24 mouse cellular contexts compared by ENCODE assay signal in genomic region chr4:124187108-124187507, GRCm38 (mm10).
DNase-seq lines count a peak whose midpoint lies in the region; ATAC-seq and TF ChIP-seq lines count a peak whose summit lies in the region.
"Had no signal": no experiment of that assay in that cellular context is flagged by ENCODE, and none has a peak within 500 bp of the region (broad histone marks: within the 10 kb centered on the region; RNA-seq: fewer than 3 reads in every experiment).

No protein-coding gene starts in this region.

- H3K4me3 ChIP-seq in forebrain, embryonic 11.5 days (ENCODE audit: low read depth, low read length): no peak overlapping the region
- H3K4me3 ChIP-seq in forebrain, postnatal 0 days (ENCODE audit: low read depth, low read length): no peak overlapping the region
- H3K4me3 ChIP-seq in brown adipose tissue, adult 24 weeks (ENCODE audit: insufficient read depth, low read depth, low read length): no peak overlapping the region
- H3K4me3 ChIP-seq in forebrain, embryonic 16.5 days (replicated peaks; ENCODE audit: low read length): no peak overlapping the region
- no peak overlapping the region for H3K4me3 ChIP-seq in midbrain, embryonic 16.5 days (ENCODE audit: low read depth, low read length)
- H3K4me3 ChIP-seq: embryonic facial prominence, embryonic 13.5 days; erythroblast, embryonic 14.5 days; heart, embryonic 10.5 days; kidney, embryonic 15.5 days; liver, embryonic 15.5 days; lung, embryonic 15.5 days; megakaryocyte, embryonic 14.5 days had no signal

- peaks cover 5% of the 10 kb centered on the region for H3K4me1 ChIP-seq in forebrain, embryonic 11.5 days (replicated peaks; ENCODE audit: control insufficient read depth, insufficient read depth, low read length)
- no peaks in the 10 kb centered on the region for H3K4me1 ChIP-seq in forebrain, postnatal 0 days (ENCODE audit: insufficient read depth)
- no peaks in the 10 kb centered on the region; the same call in 1 of the 2 replicates for H3K4me1 ChIP-seq in brown adipose tissue, adult 24 weeks (ENCODE audit: control insufficient read depth, insufficient read depth, insufficient read length, low read length)
- peaks cover 5% of the 10 kb centered on the region; the same call in 1 of the 2 replicates for H3K4me1 ChIP-seq in forebrain, embryonic 16.5 days (replicated peaks; ENCODE audit: control insufficient read depth, insufficient read depth, low read length)
- H3K4me1 ChIP-seq in midbrain, embryonic 16.5 days (ENCODE audit: control insufficient read depth, insufficient read depth, low read length): peaks cover 5% of the 10 kb centered on the region
- H3K4me1 ChIP-seq: liver, embryonic 15.5 days; megakaryocyte, embryonic 14.5 days had no signal

- H3K36me3 ChIP-seq in forebrain, embryonic 11.5 days (ENCODE audit: control insufficient read depth, insufficient read depth, low read length): no peaks in the 10 kb centered on the region
- H3K36me3 ChIP-seq in forebrain, postnatal 0 days (ENCODE audit: insufficient read depth): no peaks in the 10 kb centered on the region
- H3K36me3 ChIP-seq in forebrain, embryonic 16.5 days (ENCODE audit: control insufficient read depth, insufficient read depth): no peaks in the 10 kb centered on the region
- no peaks in the 10 kb centered on the region for H3K36me3 ChIP-seq in midbrain, embryonic 16.5 days (ENCODE audit: control insufficient read depth, insufficient read depth, low read length)
- H3K36me3 ChIP-seq: embryonic facial prominence, embryonic 13.5 days; heart, embryonic 10.5 days; kidney, embryonic 15.5 days; liver, embryonic 15.5 days; lung, embryonic 15.5 days had no signal

- WGBS in forebrain, embryonic 11.5 days: 20% methylated on average over 4 of the region's 4 CpGs
- WGBS in forebrain, postnatal 0 days: 19% methylated on average over 4 of the region's 4 CpGs
- WGBS in forebrain, embryonic 16.5 days: 18% methylated on average over 4 of the region's 4 CpGs
- WGBS in midbrain, embryonic 16.5 days: 14% methylated on average over 4 of the region's 4 CpGs

- no peaks in the 10 kb centered on the region for H3K9me3 ChIP-seq in forebrain, embryonic 11.5 days (ENCODE audit: control insufficient read depth, low read length)
- no peaks in the 10 kb centered on the region for H3K9me3 ChIP-seq in forebrain, postnatal 0 days (ENCODE audit: low read length)
- H3K9me3 ChIP-seq in forebrain, embryonic 16.5 days (ENCODE audit: control insufficient read depth, low read length): no peaks in the 10 kb centered on the region
- H3K9me3 ChIP-seq in midbrain, embryonic 16.5 days (replicated peaks; ENCODE audit: control insufficient read depth, low read length, poor library complexity, severe bottlenecking): no peaks in the 10 kb centered on the region
- H3K9me3 ChIP-seq: embryonic facial prominence, embryonic 13.5 days; heart, embryonic 10.5 days; kidney, embryonic 15.5 days; liver, embryonic 15.5 days; lung, embryonic 15.5 days; megakaryocyte, embryonic 14.5 days had no signal

- peaks cover 2% of the 10 kb centered on the region; the same call in 1 of the 2 replicates for H3K27me3 ChIP-seq in forebrain, embryonic 11.5 days (ENCODE audit: control insufficient read depth, insufficient read depth, low read length)
- H3K27me3 ChIP-seq in forebrain, postnatal 0 days (ENCODE audit: insufficient read depth, low read length): peaks cover 3% of the 10 kb centered on the region; the same call in 1 of the 2 replicates
- no peaks in the 10 kb centered on the region for H3K27me3 ChIP-seq in forebrain, embryonic 16.5 days (replicated peaks; ENCODE audit: control insufficient read depth, insufficient read depth, low read length)
- no peaks in the 10 kb centered on the region for H3K27me3 ChIP-seq in midbrain, embryonic 16.5 days (ENCODE audit: control insufficient read depth, insufficient read depth, low read depth, low read length)

- ATAC-seq in forebrain, embryonic 11.5 days (replicated peaks; ENCODE audit: low FRiP score): peak; percentile 56; the same call in 1 of the 2 replicates
- no peak for ATAC-seq in forebrain, postnatal 0 days
- peak; percentile 50 for ATAC-seq in forebrain, embryonic 16.5 days
- ATAC-seq in midbrain, embryonic 16.5 days: peak; percentile 77

- no peak overlapping the region for H3K27ac ChIP-seq in forebrain, embryonic 11.5 days (ENCODE audit: low read depth, low read length)
- no peak overlapping the region for H3K27ac ChIP-seq in forebrain, postnatal 0 days (ENCODE audit: low read depth, low read length)
- H3K27ac ChIP-seq in brown adipose tissue, adult 24 weeks (replicated peaks; ENCODE audit: low read depth, low read length): peak overlapping the region; percentile 7; the same call in 1 of the 2 replicates
- H3K27ac ChIP-seq in forebrain, embryonic 16.5 days (ENCODE audit: low read length): no peak overlapping the region
- H3K27ac ChIP-seq in midbrain, embryonic 16.5 days (ENCODE audit: low read length): 0 out of 2 replicates have a peak overlapping the region, but pooled peaks have one; percentile 44
- H3K27ac ChIP-seq: embryonic facial prominence, embryonic 13.5 days; heart, embryonic 10.5 days; kidney, embryonic 15.5 days; liver, embryonic 15.5 days; lung, embryonic 15.5 days; stomach, postnatal 0 days had no signal

- DNase-seq in forebrain, embryonic 11.5 days (ENCODE audit: low spot score): no peak
- DNase-seq in forebrain, postnatal 0 days: no peak
- DNase-seq in thymus, postnatal 14 days: no peak
- DNase-seq in layer of hippocampus, adult 9-11 months: no peak
- DNase-seq: cerebellum, adult 18-20 months; cerebellum, postnatal 14 days; heart, postnatal 4 days; kidney, adult 11 months; kidney, postnatal 36 days; left cerebral cortex, postnatal 4 days; liver; lung, postnatal 36 days; thymus, postnatal 25 days had no signal

- no peak overlapping the region for H3K4me2 ChIP-seq in forebrain, embryonic 11.5 days (ENCODE audit: low read depth, low read length, severe bottlenecking)
- no peak overlapping the region for H3K4me2 ChIP-seq in forebrain, postnatal 0 days (ENCODE audit: low read depth)
- no peak overlapping the region for H3K4me2 ChIP-seq in forebrain, embryonic 16.5 days (ENCODE audit: low read length)
- H3K4me2 ChIP-seq in midbrain, embryonic 16.5 days (ENCODE audit: low read length): no peak overlapping the region
- H3K4me2 ChIP-seq: embryonic facial prominence, embryonic 13.5 days; kidney, embryonic 15.5 days; liver, embryonic 15.5 days; lung, embryonic 15.5 days had no signal

- no peak overlapping the region for H3K9ac ChIP-seq in forebrain, embryonic 11.5 days (ENCODE audit: low read length)
- H3K9ac ChIP-seq in forebrain, postnatal 0 days: no peak overlapping the region
- no peak overlapping the region for H3K9ac ChIP-seq in forebrain, embryonic 16.5 days (replicated peaks; ENCODE audit: low read depth, low read length)
- no peak overlapping the region for H3K9ac ChIP-seq in midbrain, embryonic 16.5 days (ENCODE audit: low read depth, low read length)
- H3K9ac ChIP-seq: embryonic facial prominence, embryonic 13.5 days; kidney, embryonic 15.5 days; liver, embryonic 15.5 days; lung, embryonic 15.5 days had no signal

- TF ChIP-seq CTCF in forebrain, postnatal 0 days (IDR thresholded peaks at IDR 0.05; ENCODE audit: low read depth): no peak

Comparison
In these comparisons a context has a peak if more than half of its experiments do, and no peak if none do; other contexts are left out.
1. H3K27ac ChIP-seq: peak in brown adipose tissue, adult 24 weeks (single experiment) and midbrain, embryonic 16.5 days (single experiment); none in forebrain, embryonic 11.5 days (single experiment), forebrain, postnatal 0 days (single experiment) and forebrain, embryonic 16.5 days (single experiment).